Mouse (Mus musculus) embryonic fibroblast, embryonic 13.5 days (primary cell): ENCODE measurements around the gene Emid1.
A peak's percentile ranks its signal among the peaks of the same experiment; 100 is the strongest.

Experiments
- CTCF ChIP-seq: IDR thresholded peaks from 2 replicates; pipeline ENCODE4 v1.5.1; 2011; ENCODE audit warnings: mild to moderate bottlenecking, control low read depth, low read length, moderate library complexity, borderline replicate concordance; ENCODE audit not compliant: insufficient read depth
- POLR2A ChIP-seq: IDR thresholded peaks from 2 replicates; pipeline ENCODE4 v1.6.1; 2011; ENCODE audit warnings: low read depth, mild to moderate bottlenecking, control low read depth, low read length, moderate library complexity

DNA sequence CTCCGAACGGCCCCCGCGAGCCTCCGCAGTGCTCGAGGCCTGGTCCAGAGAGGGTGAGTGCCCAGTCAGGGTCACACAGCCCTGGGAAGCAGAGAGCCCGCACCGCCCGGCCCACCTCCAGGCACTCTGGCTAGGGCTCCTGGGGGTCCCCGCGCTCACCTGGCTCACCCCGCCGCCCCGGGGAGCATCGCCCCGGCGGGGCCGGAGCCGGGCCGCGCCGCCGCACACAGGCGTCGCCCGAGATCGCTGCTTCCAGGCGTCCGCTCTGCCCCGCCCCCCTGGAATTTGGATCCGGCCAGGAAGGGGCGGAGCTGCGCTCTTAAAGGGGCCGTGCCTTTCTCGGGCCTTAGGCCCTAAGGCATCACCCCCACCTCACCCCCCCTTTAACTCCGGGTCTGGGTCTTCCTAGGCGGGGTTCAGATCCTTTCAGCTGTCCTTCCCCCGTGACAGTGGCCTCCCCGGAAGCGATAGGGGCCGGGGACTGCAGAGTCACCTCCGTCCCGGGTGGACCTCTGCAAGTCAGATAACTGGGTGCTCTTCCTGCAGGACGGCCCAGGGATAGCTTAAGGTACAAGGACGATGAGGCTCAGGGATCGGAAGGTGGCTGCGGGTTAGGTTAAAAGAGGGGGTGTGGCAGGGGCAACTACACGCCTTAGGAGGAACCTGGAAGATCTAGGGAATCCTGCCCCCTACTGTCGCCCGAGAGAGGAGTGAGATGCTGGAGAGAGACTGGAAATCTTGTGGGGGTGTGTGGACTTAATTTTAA lies 86.8 kb downstream of the Emid1 start, which contains the start of gene Gas2l1:
- peak; percentile 46 for TF ChIP-seq POLR2A
- TF ChIP-seq CTCF = peak; percentile 29; the same call in 1 of the 2 replicates
